Mouse (Mus musculus) layer of hippocampus, adult 18-20 months (tissue): ENCODE measurements around the gene Cd44. TPM values are rescaled to one million over a fixed set of nuclear protein-coding genes. Genes with fewer than 3 reads are reported as not detected.

Source experiments
- DNase-seq, 2 experiments: peaks; one replicate each; pipeline ENCODE4 v3.0.0; 2022; ENCODE audit warnings: low spot score in 2 of 2
- total RNA-seq, 2 experiments: library from RNA; stranded (reverse); gene quantifications; 2 replicates each; pipeline ENCODE4 v1.2.3; 2021

Gene Cd44
- total RNA-seq, 2 experiments from 2014 or later, result 3.5 to 4.0 TPM

- no peak for DNase-seq
Measured at GRCm38 (mm10) chr2:102914675-102915074, 13.2 kb upstream of the Cd44 start.

GRCm38 (mm10) chr2:102913833-102914545 is 12.5 kb upstream of the Cd44 start:
- DNase-seq, result no peak

- no peak for DNase-seq
Measured at GRCm38 (mm10) chr2:102912951-102913350, 11.5 kb upstream of the Cd44 start.

- no peak for DNase-seq
Measured at GRCm38 (mm10) chr2:102912469-102912868, 11.0 kb upstream of the Cd44 start.

- no peak for DNase-seq
Measured at GRCm38 (mm10) chr2:102909403-102909802, 7.9 kb upstream of the Cd44 start.

- DNase-seq, result no peak
Measured at GRCm38 (mm10) chr2:102905604-102906003, 4.1 kb upstream of the Cd44 start.

- DNase-seq, result no peak
Measured at GRCm38 (mm10) chr2:102901828-102902223, 361 bp upstream of the Cd44 start.

GRCm38 (mm10) chr2:102900230-102900721 is 1.2 kb downstream of the Cd44 start:
- DNase-seq, result no peak

GRCm38 (mm10) chr2:102899238-102899637 is 2.2 kb downstream of the Cd44 start:
- DNase-seq, result no peak

GRCm38 (mm10) chr2:102898585-102898984 is 2.9 kb downstream of the Cd44 start:
- no peak for DNase-seq

- DNase-seq, result no peak
Measured at GRCm38 (mm10) chr2:102896154-102896553, 5.3 kb downstream of the Cd44 start.

GRCm38 (mm10) chr2:102895197-102895596 is 6.3 kb downstream of the Cd44 start:
- no peak for DNase-seq

GRCm38 (mm10) chr2:102894785-102895184 is 6.7 kb downstream of the Cd44 start:
- DNase-seq, result no peak

- DNase-seq, result no peak
Measured at GRCm38 (mm10) chr2:102888688-102889225, 12.7 kb downstream of the Cd44 start.

GRCm38 (mm10) chr2:102887137-102887536 is 14.3 kb downstream of the Cd44 start:
- DNase-seq, result no peak

GRCm38 (mm10) chr2:102886306-102886935 is 15.0 kb downstream of the Cd44 start:
- DNase-seq, result no peak

GRCm38 (mm10) chr2:102882597-102883272 is 18.7 kb downstream of the Cd44 start:
- DNase-seq, result no peak

- peak in 1 of 2 experiments; percentile 18 for DNase-seq
Measured at GRCm38 (mm10) chr2:102882004-102882588, 19.4 kb downstream of the Cd44 start.

GRCm38 (mm10) chr2:102878513-102878912 is 23.0 kb downstream of the Cd44 start:
- no peak for DNase-seq

- DNase-seq, result no peak
Measured at GRCm38 (mm10) chr2:102877463-102877862, 24.0 kb downstream of the Cd44 start.

- DNase-seq, result no peak
Measured at GRCm38 (mm10) chr2:102876141-102876540, 25.3 kb downstream of the Cd44 start.
